Mouse (Mus musculus) liver, postnatal 0 days (tissue): ENCODE results near the gene Prpsap2. TPM values are rescaled to one million over a fixed set of nuclear protein-coding genes. Genes with fewer than 3 reads are reported as not detected.
A peak's percentile ranks its signal among the peaks of the same experiment; 100 is the strongest.

Experiments used
- ATAC-seq: fragments of 200-750 bp; cut with Nextera tagmentation; 2 replicates; pipeline ENCODE4 v1.8.0; 2017; ENCODE audit warnings: mild to moderate bottlenecking, moderate library complexity
- DNase-seq: peaks from one replicate; pipeline ENCODE4 v3.0.0-alpha.2; 2016
- H3K27ac ChIP-seq: fragments of 300-500 bp; sonication (generic); 2 replicates; pipeline ENCODE4 v1.5.1; 2014; ENCODE audit warnings: antibody characterized with exemption, moderate library complexity, mild to moderate bottlenecking, low read depth
- H3K27me3 ChIP-seq: fragments of 300-500 bp; sonication (generic); 2 replicates; pipeline ENCODE4 v1.6.1; 2014; ENCODE audit warnings: low read length, control low read depth, mixed read lengths; ENCODE audit not compliant: insufficient read depth
- H3K36me3 ChIP-seq: fragments of 300-500 bp; sonication (generic); replicated peaks from 2 replicates; pipeline ENCODE4 v1.6.1; 2014; ENCODE audit warnings: mild to moderate bottlenecking, control low read depth, low read length, moderate library complexity, mixed read lengths; ENCODE audit not compliant: insufficient read depth
- H3K4me1 ChIP-seq: fragments of 300-500 bp; sonication (generic); 2 replicates; pipeline ENCODE4 v1.6.1; 2014; ENCODE audit warnings: antibody characterized with exemption, mild to moderate bottlenecking, control low read depth; ENCODE audit not compliant: insufficient read depth
- H3K4me2 ChIP-seq: fragments of 300-500 bp; sonication (generic); 2 replicates; pipeline ENCODE4 v1.6.1; 2014; ENCODE audit warnings: low read depth, mild to moderate bottlenecking, low read length, moderate library complexity, mixed read lengths
- H3K4me3 ChIP-seq: fragments of 300-500 bp; sonication (generic); 2 replicates; pipeline ENCODE4 v1.5.1; 2014; ENCODE audit warnings: low read depth, low read length
- H3K9ac ChIP-seq: fragments of 300-500 bp; sonication (generic); replicated peaks from 2 replicates; pipeline ENCODE4 v1.6.1; 2014; ENCODE audit warnings: mild to moderate bottlenecking, moderate library complexity
- H3K9me3 ChIP-seq: fragments of 300-500 bp; sonication (generic); 2 replicates; pipeline ENCODE4 v1.6.1; 2016; ENCODE audit warnings: mild to moderate bottlenecking, control low read depth, low read length, mixed read lengths
- CTCF ChIP-seq: sonication (generic); IDR thresholded peaks from 2 replicates; pipeline ENCODE4 v1.5.1; 2016; ENCODE audit warnings: antibody characterized with exemption, low read depth
- EP300 ChIP-seq: IDR thresholded peaks from 2 replicates; pipeline ENCODE4 v1.6.1; 2016; ENCODE audit warnings: antibody characterized with exemption, low read depth, mild to moderate bottlenecking
- WGBS: fragments of 180-500 bp; shearing (Covaris S2); extraction: QIAGEN DNeasy Blood & Tissue Kit; methylation state at CpG from one replicate; pipeline ENCODE4 v1.1.7; 2014; ENCODE audit not compliant: insufficient replicate concordance; 5-methylcytosine and 5-hydroxymethylcytosine counted together
- polyA plus RNA-seq: library from polyadenylated mRNA; unstranded; fragments of >200 nt; fragmentation: Nextera tagmentation; extraction: Ambion mirVana; gene quantifications from 2 replicates; pipeline ENCODE4 v1.2.1, GENCODE M21; 2015

Gene Prpsap2
- polyA plus RNA-seq, 1 experiment from 2014 or later = 5.2 TPM

DNA sequence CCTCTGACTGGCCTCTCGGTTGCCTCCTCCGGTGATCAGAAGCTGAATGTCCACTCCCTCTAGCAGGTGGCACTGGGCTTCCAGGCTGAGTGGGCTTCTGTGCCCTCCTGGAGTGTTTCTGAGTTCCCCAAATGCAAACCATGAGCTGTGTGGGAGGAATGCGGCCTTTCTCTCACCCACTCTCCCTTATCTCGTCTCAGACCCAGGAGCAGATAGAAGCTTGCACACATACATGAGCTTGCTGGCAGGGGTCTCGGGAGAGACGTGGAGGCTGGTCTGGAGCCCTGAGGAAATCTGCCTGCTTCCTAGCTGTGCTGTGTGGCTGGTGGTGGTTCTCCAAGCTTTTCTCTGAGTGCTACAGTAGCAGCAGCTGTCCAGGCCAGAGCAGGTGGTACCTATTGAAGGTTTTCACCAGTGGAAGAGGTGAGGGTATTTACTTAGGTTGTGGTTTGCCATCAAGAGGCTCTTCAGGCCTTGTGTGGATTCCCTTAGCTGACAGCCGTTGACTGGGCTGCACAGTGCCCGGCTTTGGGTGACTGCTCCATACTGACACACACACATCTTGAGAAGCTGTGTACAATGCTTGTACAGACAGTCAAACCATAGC lies 76.7 kb downstream of the Prpsap2 start:
- Histone ChIP-seq H3K27ac (peak overlapping the region; percentile 60; the same call in 1 of the 2 replicates), H3K4me3 (peak overlapping the region; percentile 61), H3K9ac (peak overlapping the region; percentile 61), H3K9me3 (no peaks in the 10 kb centered on the region), H3K27me3 (peaks cover 12% of the 10 kb centered on the region; the same call in 1 of the 2 replicates), H3K36me3 (no peaks in the 10 kb centered on the region), H3K4me1 (peaks cover 35% of the 10 kb centered on the region), H3K4me2 (peak overlapping the region; percentile 85)
- WGBS = 54% methylated on average over 8 of the region's 8 CpGs
- ATAC-seq = no peak
- TF ChIP-seq EP300 (no peak), CTCF (no peak)
- no peak for DNase-seq

DNA sequence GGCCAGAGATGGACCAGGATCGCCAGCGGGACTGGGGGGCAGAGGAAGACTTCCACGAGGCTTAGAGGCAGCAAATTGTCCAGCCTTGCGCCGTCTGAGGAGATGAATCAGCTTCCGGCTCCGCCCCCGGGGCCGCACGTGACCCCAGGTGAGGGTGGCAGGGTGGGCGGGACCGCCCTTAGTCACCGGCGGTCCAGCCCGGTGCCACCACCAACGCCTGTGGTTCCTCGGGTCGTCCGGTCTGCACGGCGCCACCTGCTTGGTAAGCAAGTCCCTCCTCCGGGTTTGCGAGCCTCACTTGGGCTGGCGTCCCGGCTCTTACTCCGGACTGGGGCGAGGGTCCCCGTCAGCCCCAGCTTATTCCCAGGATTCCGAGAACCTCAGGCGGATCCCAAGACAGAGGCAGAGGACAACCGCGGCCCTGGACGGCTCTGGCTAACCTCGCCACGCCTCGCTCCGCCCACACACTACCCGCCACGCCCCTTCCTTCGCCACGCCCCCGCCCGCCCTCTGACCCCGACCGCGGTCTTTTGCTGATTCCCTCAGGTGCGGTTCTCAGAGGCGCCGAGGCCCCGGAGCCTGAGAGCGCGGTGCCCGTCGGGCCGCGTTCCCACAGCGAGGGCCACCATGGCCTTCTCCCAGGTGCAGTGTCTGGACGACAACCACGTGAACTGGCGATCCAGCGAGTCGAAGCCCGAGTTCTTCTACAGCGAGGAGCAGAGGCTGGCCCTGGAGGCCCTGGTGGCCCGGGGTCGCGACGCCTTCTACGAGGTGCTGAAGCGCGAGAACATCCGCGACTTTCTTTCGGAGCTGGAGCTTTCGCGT lies 77.8 kb downstream of the Prpsap2 start, which contains the start of gene Fam83g:
Gene Fam83g, plus strand, starts transcription at position 185 of the 825 bp plus-strand sequence.
- TF ChIP-seq EP300 (no peak), CTCF (no peak)
- 1% methylated on average over 72 of the region's 76 CpGs for WGBS
- H3K27ac ChIP-seq = peak within 1 kb of the TSS; percentile 60; the same call in 1 of the 2 replicates
- peaks cover 12% of the 10 kb centered on the region; the same call in 1 of the 2 replicates for H3K27me3 ChIP-seq
- peak within 1 kb of the TSS; percentile 61 for H3K9ac ChIP-seq
- H3K4me2 ChIP-seq = peak within 1 kb of the TSS; percentile 85
- H3K4me1 ChIP-seq = peaks cover 35% of the 10 kb centered on the region
- no peaks in the 10 kb centered on the region for H3K36me3 ChIP-seq
- H3K4me3 ChIP-seq = peak within 1 kb of the TSS; percentile 61
- ATAC-seq (peak; percentile 85), DNase-seq (peak; percentile 93)
- no peaks in the 10 kb centered on the region for H3K9me3 ChIP-seq

Other genes starting within 250 kb of the Prpsap2 start
- 3.1 and 3.7 TPM in 2 replicates for gene Epn2, start 182.4 kb downstream of the Prpsap2 start, polyA plus RNA-seq
- 6.3 and 6.7 TPM in 2 replicates for gene Grap, start 108.8 kb downstream of the Prpsap2 start, polyA plus RNA-seq
- gene Fam83g, start 78.0 kb downstream of the Prpsap2 start, polyA plus RNA-seq = 2.2 and 2.4 TPM in 2 replicates
- not detected in 2 replicates for gene Slc5a10, start 41.3 kb downstream of the Prpsap2 start, polyA plus RNA-seq
- 4.8 and 4.9 TPM in 2 replicates for gene Ulk2, start 93.0 kb upstream of the Prpsap2 start, polyA plus RNA-seq
- gene Akap10, start 168.2 kb upstream of the Prpsap2 start, polyA plus RNA-seq = 4.2 and 4.9 TPM in 2 replicates
- gene Specc1, start 194.7 kb upstream of the Prpsap2 start, polyA plus RNA-seq = 19.1 and 20.7 TPM in 2 replicates